Mouse (Mus musculus) lung, embryonic 14.5 days (tissue): ENCODE data around the gene Il9r. TPM values are rescaled to one million over a fixed set of nuclear protein-coding genes. Genes with fewer than 3 reads are reported as not detected.
A peak's percentile ranks its signal among the peaks of the same experiment; 100 is the strongest.

Source experiments
- ATAC-seq: fragments of 200-750 bp; cut with Nextera tagmentation; 2 replicates; pipeline ENCODE4 v1.8.0; 2017; ENCODE audit warnings: mild to moderate bottlenecking, moderate TSS enrichment, moderate library complexity; ENCODE audit not compliant: insufficient read depth
- DNase-seq: peaks from one replicate; pipeline ENCODE4 v3.0.0-alpha.2; 2015
- H3K27ac ChIP-seq: fragments of 300-500 bp; sonication (generic); 2 replicates; pipeline ENCODE4 v1.5.1; 2014; ENCODE audit warnings: low read depth, mild to moderate bottlenecking, moderate library complexity
- H3K27me3 ChIP-seq: fragments of 300-500 bp; sonication (generic); 2 replicates; pipeline ENCODE4 v1.6.1; 2014; ENCODE audit warnings: low read length, control low read depth; ENCODE audit not compliant: insufficient read depth
- H3K36me3 ChIP-seq: fragments of 300-500 bp; sonication (generic); 2 replicates; pipeline ENCODE4 v1.6.1; 2014; ENCODE audit warnings: control low read depth; ENCODE audit not compliant: insufficient read depth
- H3K4me1 ChIP-seq: fragments of 300-500 bp; sonication (generic); 2 replicates; pipeline ENCODE4 v1.6.1; 2014; ENCODE audit warnings: antibody characterized with exemption, control low read depth; ENCODE audit not compliant: insufficient read depth
- H3K4me2 ChIP-seq: fragments of 300-500 bp; sonication (generic); 2 replicates; pipeline ENCODE4 v1.6.1; 2014; ENCODE audit warnings: mild to moderate bottlenecking
- H3K4me3 ChIP-seq: fragments of 300-500 bp; sonication (generic); 2 replicates; pipeline ENCODE4 v1.5.1; 2014; ENCODE audit warnings: low read depth, low read length
- H3K9ac ChIP-seq: fragments of 300-500 bp; sonication (generic); 2 replicates; pipeline ENCODE4 v1.6.1; 2014
- H3K9me3 ChIP-seq: fragments of 300-500 bp; sonication (generic); 2 replicates; pipeline ENCODE4 v1.6.1; 2016; ENCODE audit warnings: low read depth, low read length, control low read depth
- CTCF ChIP-seq: IDR thresholded peaks from 2 replicates; pipeline ENCODE4 v1.5.1; 2016; ENCODE audit warnings: antibody characterized with exemption, low read depth
- WGBS: fragments of 180-500 bp; shearing (Covaris S2); extraction: QIAGEN DNeasy Blood & Tissue Kit; methylation state at CpG from one replicate; pipeline ENCODE4 v1.1.7; 2014; 5-methylcytosine and 5-hydroxymethylcytosine counted together
- polyA plus RNA-seq: library from polyadenylated mRNA; unstranded; fragments of >200 nt; fragmentation: Nextera tagmentation; extraction: Ambion mirVana; gene quantifications from 2 replicates; pipeline ENCODE4 v1.2.1, GENCODE M21; 2014

Gene Il9r
- polyA plus RNA-seq, 1 experiment from 2014 or later = not detected

GRCm38 (mm10) chr11:32149605-32150004 is 50.5 kb downstream of the Il9r start:
- DNase-seq = no peak
- Histone ChIP-seq H3K4me2 (no peak overlapping the region), H3K9ac (no peak overlapping the region), H3K9me3 (no peaks in the 10 kb centered on the region), H3K36me3 (no peaks in the 10 kb centered on the region), H3K4me1 (no peaks in the 10 kb centered on the region), H3K4me3 (no peak overlapping the region), H3K27me3 (no peaks in the 10 kb centered on the region), H3K27ac (no peak overlapping the region)
- 69% methylated on average over 11 of the region's 11 CpGs for WGBS
- no peak for TF ChIP-seq CTCF
- ATAC-seq = no peak

- 71% methylated on average over 5 of the region's 5 CpGs for WGBS
- no peaks in the 10 kb centered on the region for H3K36me3 ChIP-seq
- no peak for ATAC-seq
- TF ChIP-seq CTCF = no peak
- H3K9me3 ChIP-seq = no peaks in the 10 kb centered on the region
- no peak overlapping the region for H3K4me3 ChIP-seq
- H3K4me2 ChIP-seq = no peak overlapping the region
- peaks cover 6% of the 10 kb centered on the region; the same call in 1 of the 2 replicates for H3K4me1 ChIP-seq
- no peak overlapping the region for H3K27ac ChIP-seq
- H3K27me3 ChIP-seq = no peaks in the 10 kb centered on the region
- no peak overlapping the region for H3K9ac ChIP-seq
- no peak for DNase-seq
Measured at GRCm38 (mm10) chr11:32142771-32143170, 57.3 kb downstream of the Il9r start.

- Histone ChIP-seq H3K9me3 (no peaks in the 10 kb centered on the region), H3K4me3 (no peak overlapping the region), H3K4me1 (peaks cover 6% of the 10 kb centered on the region; the same call in 1 of the 2 replicates), H3K9ac (no peak overlapping the region), H3K27ac (no peak overlapping the region), H3K36me3 (no peaks in the 10 kb centered on the region), H3K4me2 (no peak overlapping the region), H3K27me3 (no peaks in the 10 kb centered on the region)
- TF ChIP-seq CTCF = no peak
- DNase-seq = no peak
- WGBS = 66% methylated on average over 15 of the region's 15 CpGs
- no peak for ATAC-seq
Measured at GRCm38 (mm10) chr11:32141627-32142586, 58.2 kb downstream of the Il9r start.

GRCm38 (mm10) chr11:32141034-32141433 is 59.0 kb downstream of the Il9r start:
- WGBS = 8% methylated on average over 2 of the region's 2 CpGs
- Histone ChIP-seq H3K27ac (no peak overlapping the region), H3K9me3 (no peaks in the 10 kb centered on the region), H3K27me3 (no peaks in the 10 kb centered on the region), H3K9ac (no peak overlapping the region), H3K36me3 (no peaks in the 10 kb centered on the region), H3K4me2 (no peak overlapping the region), H3K4me3 (no peak overlapping the region), H3K4me1 (peaks cover 6% of the 10 kb centered on the region; the same call in 1 of the 2 replicates)
- TF ChIP-seq CTCF = peak; percentile 95
- DNase-seq = peak; percentile 75
- no peak for ATAC-seq

- 73% methylated on average over 6 of the region's 6 CpGs for WGBS
- peaks cover 6% of the 10 kb centered on the region; the same call in 1 of the 2 replicates for H3K4me1 ChIP-seq
- no peak for ATAC-seq
- H3K4me3 ChIP-seq = no peak overlapping the region
- H3K27ac ChIP-seq = no peak overlapping the region
- H3K4me2 ChIP-seq = no peak overlapping the region
- no peaks in the 10 kb centered on the region for H3K27me3 ChIP-seq
- no peak for DNase-seq
- no peaks in the 10 kb centered on the region for H3K9me3 ChIP-seq
- H3K9ac ChIP-seq = no peak overlapping the region
- no peaks in the 10 kb centered on the region for H3K36me3 ChIP-seq
- no peak for TF ChIP-seq CTCF
Measured at GRCm38 (mm10) chr11:32139528-32139961, 60.5 kb downstream of the Il9r start.

- no peak for TF ChIP-seq CTCF
- Histone ChIP-seq H3K9me3 (no peaks in the 10 kb centered on the region), H3K27me3 (no peaks in the 10 kb centered on the region), H3K9ac (no peak overlapping the region), H3K36me3 (no peaks in the 10 kb centered on the region), H3K4me3 (no peak overlapping the region), H3K4me1 (peaks cover 6% of the 10 kb centered on the region; the same call in 1 of the 2 replicates), H3K27ac (no peak overlapping the region), H3K4me2 (peak overlapping the region; percentile 42)
- no peak for DNase-seq
- WGBS = 11% methylated on average over 9 of the region's 9 CpGs
- ATAC-seq = 0 out of 2 replicates have a peak, but pooled peaks have one; percentile 35
Measured at GRCm38 (mm10) chr11:32138614-32138964, 61.5 kb downstream of the Il9r start.
